Mouse (Mus musculus): Measurements from ENCODE around the gene Casp3. TPM values are rescaled to one million over a fixed set of nuclear protein-coding genes. Genes with fewer than 3 reads are reported as not detected.

Casp3 gene
- total RNA-seq, 2 experiments from 2014 or later, result 287 to 487 TPM

DNA sequence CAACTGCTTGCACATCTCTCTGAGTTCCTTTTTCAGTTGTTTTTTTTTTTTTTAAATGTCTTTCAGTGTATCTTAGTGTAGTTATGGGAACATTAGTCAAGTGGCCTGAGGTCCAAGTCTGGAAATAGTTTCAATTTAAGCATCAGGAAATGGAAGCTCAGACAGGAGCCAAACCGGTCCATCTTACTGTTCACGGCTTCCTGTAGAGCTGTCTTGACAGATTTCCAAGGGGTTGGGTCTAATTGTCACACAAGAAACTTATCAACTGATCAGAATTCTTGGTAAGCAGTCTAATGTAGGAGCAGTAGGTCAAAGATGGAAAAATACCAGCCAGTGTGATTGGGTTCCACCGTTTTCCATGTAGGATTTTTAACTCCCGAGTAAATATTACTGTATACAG is 31.3 kb downstream of the Casp3 start:
- no peak for ATAC-seq (replicated peaks; ENCODE audit: low FRiP score, low TSS enrichment, poor library complexity, severe bottlenecking)

GRCm38 (mm10) chr8:46651872-46652271 is 34.8 kb downstream of the Casp3 start:
- ATAC-seq (replicated peaks; ENCODE audit: low FRiP score, low TSS enrichment, poor library complexity, severe bottlenecking), result peak; percentile 82

DNA sequence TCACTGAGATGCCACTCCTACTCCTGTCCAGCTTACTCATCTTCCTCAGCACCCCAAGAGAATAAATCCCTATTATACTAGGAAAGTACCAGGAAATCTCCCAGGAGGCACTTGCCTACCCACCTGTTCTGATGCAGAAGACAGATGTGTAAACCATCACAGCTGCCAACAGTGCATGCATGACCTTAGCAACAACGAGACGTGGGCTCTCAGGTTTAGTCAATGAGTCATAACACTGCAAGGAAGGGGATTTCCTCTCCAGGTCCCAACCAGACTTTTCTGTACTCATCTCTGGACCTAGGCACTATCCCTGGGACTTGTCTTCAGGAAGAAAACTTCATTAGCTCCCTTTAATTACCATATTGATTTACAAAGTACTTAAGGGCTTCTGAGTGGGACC is 38.8 kb downstream of the Casp3 start:
- no peak for ATAC-seq (replicated peaks; ENCODE audit: low FRiP score, low TSS enrichment, poor library complexity, severe bottlenecking)

- peak; percentile 68 for ATAC-seq (replicated peaks; ENCODE audit: low FRiP score, low TSS enrichment, poor library complexity, severe bottlenecking)
Observed at GRCm38 (mm10) chr8:46671496-46671895, 54.4 kb downstream of the Casp3 start.

- no peak for ATAC-seq (replicated peaks; ENCODE audit: low FRiP score, low TSS enrichment, poor library complexity, severe bottlenecking)
Observed at GRCm38 (mm10) chr8:46680671-46681365, 63.7 kb downstream of the Casp3 start.

GRCm38 (mm10) chr8:46686664-46687336 is 69.7 kb downstream of the Casp3 start:
- ATAC-seq (replicated peaks; ENCODE audit: low FRiP score, low TSS enrichment, poor library complexity, severe bottlenecking), result peak; percentile 100

Other genes starting within 250 kb of the Casp3 start
- gene Acsl1, start 146.3 kb upstream of the Casp3 start, total RNA-seq (2014; fragmentation: Nextera tagmentation), result 85.5 and 104 TPM in 2 replicates
- 139 and 157 TPM in 2 replicates for gene Acsl1, start 146.3 kb upstream of the Casp3 start, total RNA-seq (2017)
- gene Cenpu, start 65.3 kb upstream of the Casp3 start, total RNA-seq (2014; fragmentation: Nextera tagmentation), result 43.9 and 56.0 TPM in 2 replicates
- 94.8 and 107 TPM in 2 replicates for gene Cenpu, start 65.3 kb upstream of the Casp3 start, total RNA-seq (2017)
- 18.6 and 22.4 TPM in 2 replicates for gene Primpol, start 79 bp upstream of the Casp3 start, total RNA-seq (2014; fragmentation: Nextera tagmentation)
- 10.9 and 16.6 TPM in 2 replicates for gene Primpol, start 79 bp upstream of the Casp3 start, total RNA-seq (2017)
- gene Irf2, start 122.4 kb downstream of the Casp3 start, total RNA-seq (2014; fragmentation: Nextera tagmentation), result 55.0 and 76.9 TPM in 2 replicates
- 17.2 and 26.2 TPM in 2 replicates for gene Irf2, start 122.4 kb downstream of the Casp3 start, total RNA-seq (2017)